Mouse (Mus musculus) lung, postnatal 0 days (tissue): ENCODE measurements at regions not wholly inside any gene's neighbourhood (a gene's known extent, or its start where the extent isn't known, plus 50 kb on each side); places are given as distances from the start of the nearest gene placed in this dataset.

Experiments used
- CTCF ChIP-seq: IDR thresholded peaks from 2 replicates; pipeline ENCODE4 v1.5.1; 2016; ENCODE audit warnings: antibody characterized with exemption, mild to moderate bottlenecking
- EP300 ChIP-seq: IDR thresholded peaks from 2 replicates; pipeline ENCODE4 v1.6.1; 2016; ENCODE audit warnings: antibody characterized with exemption, mild to moderate bottlenecking, control low read depth

GRCm38 (mm10) chr16:9211485-9211884 is 381.6 kb downstream of the 1810013L24Rik start:
- no peak for TF ChIP-seq CTCF
- TF ChIP-seq EP300: no peak
